Mouse (Mus musculus) testis, adult 2 months (tissue): ENCODE data around the gene Pdzrn3.

Experiments
- CTCF ChIP-seq: fragments of 200-500 bp; IDR thresholded peaks from 2 replicates; pipeline ENCODE4 v1.5.1; 2012; ENCODE audit warnings: low read depth, mild to moderate bottlenecking, inconsistent platforms, low read length, moderate library complexity; ENCODE audit not compliant: control insufficient read depth, insufficient read depth, insufficient replicate concordance
- POLR2A ChIP-seq: fragments of 200-500 bp; IDR thresholded peaks from 2 replicates; pipeline ENCODE4 v1.6.1; 2012; ENCODE audit warnings: low read depth, mild to moderate bottlenecking, inconsistent platforms, low read length, moderate library complexity; ENCODE audit not compliant: control insufficient read depth

- TF ChIP-seq POLR2A = no peak
- no peak for TF ChIP-seq CTCF
Measured at GRCm38 (mm10) chr6:101340051-101340450, 37.6 kb downstream of the Pdzrn3 start.
